Mouse (Mus musculus): ENCODE data around the gene Gm9376.

Gm9376 gene

GRCm38 (mm10) chr14:118282272-118282671 is 15.5 kb downstream of the Gm9376 start:
- no peak for DNase-seq (ENCODE audit: low spot score)

GRCm38 (mm10) chr14:118282917-118283316 is 16.2 kb downstream of the Gm9376 start:
- no peak for DNase-seq (ENCODE audit: low spot score)

- no peak for DNase-seq (ENCODE audit: low spot score)
These were observed 19.3 kb downstream of the Gm9376 start for GRCm38 (mm10) chr14:118286096-118286495.

- DNase-seq (ENCODE audit: low spot score): no peak
These were observed 22.4 kb downstream of the Gm9376 start for GRCm38 (mm10) chr14:118289133-118289532.

GRCm38 (mm10) chr14:118290009-118290408 is 23.2 kb downstream of the Gm9376 start:
- DNase-seq (ENCODE audit: low spot score): no peak

- no peak for DNase-seq (ENCODE audit: low spot score)
These were observed 35.8 kb downstream of the Gm9376 start for GRCm38 (mm10) chr14:118302606-118303005.

- no peak for DNase-seq (ENCODE audit: low spot score)
These were observed 37.8 kb downstream of the Gm9376 start for GRCm38 (mm10) chr14:118304560-118304959.

GRCm38 (mm10) chr14:118305951-118306350 is 39.2 kb downstream of the Gm9376 start:
- no peak for DNase-seq (ENCODE audit: low spot score)

- no peak for DNase-seq (ENCODE audit: low spot score)
These were observed 40.3 kb downstream of the Gm9376 start for GRCm38 (mm10) chr14:118307060-118307459.

GRCm38 (mm10) chr14:118311703-118312102 is 44.9 kb downstream of the Gm9376 start:
- no peak for DNase-seq (ENCODE audit: low spot score)

GRCm38 (mm10) chr14:118312664-118313063 is 45.9 kb downstream of the Gm9376 start:
- no peak for DNase-seq (ENCODE audit: low spot score)

- DNase-seq (ENCODE audit: low spot score): no peak
These were observed 47.2 kb downstream of the Gm9376 start for GRCm38 (mm10) chr14:118313931-118314330.

- DNase-seq (ENCODE audit: low spot score): no peak
These were observed 50.5 kb downstream of the Gm9376 start for GRCm38 (mm10) chr14:118317260-118317659.
